16 mouse cellular contexts compared by ENCODE assay signal in genomic region chr2:104084027-104084426, GRCm38 (mm10). TPM values are rescaled to one million over a fixed set of nuclear protein-coding genes. Genes with fewer than 3 reads are reported as not detected.
"Had no signal": no experiment of that assay in that cellular context is flagged by ENCODE, and none has a peak within 500 bp of the region (broad histone marks: within the 10 kb centered on the region; RNA-seq: fewer than 3 reads in every experiment).

No protein-coding gene starts in this region.

RNA-seq across cellular contexts. Expression of gene Cd59b, which starts 14.4 kb away (rescaled TPM):
- total RNA-seq: midbrain, postnatal 0 days; monocyte, adult 5-6 weeks; neutrophil, adult 5-6 weeks had no signal
- polyA plus RNA-seq: macrophage had no signal

RNA-seq across cellular contexts. Expression of gene Gm10799, which starts 15.7 kb away (rescaled TPM):
- total RNA-seq: megakaryocyte progenitor cell, adult 5-6 weeks; midbrain, postnatal 0 days; monocyte, adult 5-6 weeks; neutrophil, adult 5-6 weeks had no signal
- polyA plus RNA-seq: lung, adult 2 months; lung, embryonic 15.5 days; lung, postnatal 0 days; macrophage; midbrain, embryonic 11.5 days; midbrain, embryonic 13.5 days; midbrain, embryonic 15.5 days; midbrain, postnatal 0 days; neural tube, embryonic 12.5 days; neural tube, embryonic 14.5 days; spleen, adult 2 months; stomach, embryonic 15.5 days; thymus, postnatal 0 days had no signal

RNA-seq across cellular contexts. Expression of gene Gm10912, which starts 18.4 kb away (rescaled TPM):
- total RNA-seq: midbrain, postnatal 0 days; monocyte, adult 5-6 weeks had no signal
- polyA plus RNA-seq: lung, embryonic 15.5 days; lung, postnatal 0 days; macrophage; midbrain, embryonic 11.5 days; midbrain, embryonic 13.5 days; midbrain, embryonic 15.5 days; midbrain, postnatal 0 days; neural tube, embryonic 12.5 days; neural tube, embryonic 14.5 days had no signal

RNA-seq across cellular contexts. Expression of gene A930018P22Rik, which starts 38.5 kb away (rescaled TPM):
- total RNA-seq: megakaryocyte progenitor cell, adult 5-6 weeks; midbrain, postnatal 0 days; monocyte, adult 5-6 weeks; neutrophil, adult 5-6 weeks had no signal
- polyA plus RNA-seq: lung, embryonic 15.5 days; macrophage; midbrain, embryonic 13.5 days; midbrain, embryonic 15.5 days; neural tube, embryonic 14.5 days; spleen, adult 2 months; thymus, postnatal 0 days had no signal
